Mouse (Mus musculus): Measurements from ENCODE around the gene Lrfn2. TPM values are rescaled to one million over a fixed set of nuclear protein-coding genes. Genes with fewer than 3 reads are reported as not detected.

The Lrfn2 gene
- polyA plus RNA-seq, 1 experiment from 2014 or later: 13.2 TPM

- H3K4me3 ChIP-seq (ENCODE audit: low read length): peak overlapping the region; percentile 58
- no peaks in the 10 kb centered on the region for H3K9me3 ChIP-seq (ENCODE audit: control insufficient read depth, low read length)
- no peaks in the 10 kb centered on the region for H3K36me3 ChIP-seq (ENCODE audit: control insufficient read depth, insufficient read depth, low read length)
- H3K4me2 ChIP-seq (ENCODE audit: low read length): peak overlapping the region; percentile 70
- H3K27me3 ChIP-seq (replicated peaks; ENCODE audit: control insufficient read depth, insufficient read depth, low read length): no peaks in the 10 kb centered on the region
- 51% methylated on average over 10 of the region's 10 CpGs for WGBS
- ATAC-seq: no peak
- peaks cover 10% of the 10 kb centered on the region for H3K4me1 ChIP-seq (ENCODE audit: control insufficient read depth, insufficient read depth, low read depth, low read length)
- H3K27ac ChIP-seq (ENCODE audit: low read depth, low read length): no peak overlapping the region
- no peak overlapping the region for H3K9ac ChIP-seq (ENCODE audit: low read depth, low read length)
Observed at GRCm38 (mm10) chr17:48930994-48931393, 1.2 kb upstream of the Lrfn2 start.

GRCm38 (mm10) chr17:48932406-48932906 is 277 bp downstream of the Lrfn2 start:
- peak overlapping the region; percentile 80 for H3K9ac ChIP-seq (ENCODE audit: low read depth, low read length)
- peak overlapping the region; percentile 70 for H3K4me2 ChIP-seq (ENCODE audit: low read length)
- ATAC-seq: 0 out of 2 replicates have a peak, but pooled peaks have one; percentile 21
- peaks cover 10% of the 10 kb centered on the region for H3K4me1 ChIP-seq (ENCODE audit: control insufficient read depth, insufficient read depth, low read depth, low read length)
- no peaks in the 10 kb centered on the region for H3K27me3 ChIP-seq (replicated peaks; ENCODE audit: control insufficient read depth, insufficient read depth, low read length)
- H3K9me3 ChIP-seq (ENCODE audit: control insufficient read depth, low read length): no peaks in the 10 kb centered on the region
- no peaks in the 10 kb centered on the region for H3K36me3 ChIP-seq (ENCODE audit: control insufficient read depth, insufficient read depth, low read length)
- peak overlapping the region; percentile 86 for H3K27ac ChIP-seq (ENCODE audit: low read depth, low read length)
- H3K4me3 ChIP-seq (ENCODE audit: low read length): peak overlapping the region; percentile 58
- WGBS: under 1% methylated on average over 26 of the region's 26 CpGs

GRCm38 (mm10) chr17:48932916-48933315 is 737 bp downstream of the Lrfn2 start:
- H3K4me1 ChIP-seq (ENCODE audit: control insufficient read depth, insufficient read depth, low read depth, low read length): peaks cover 10% of the 10 kb centered on the region
- H3K36me3 ChIP-seq (ENCODE audit: control insufficient read depth, insufficient read depth, low read length): no peaks in the 10 kb centered on the region
- H3K4me3 ChIP-seq (ENCODE audit: low read length): peak overlapping the region; percentile 58
- H3K9ac ChIP-seq (ENCODE audit: low read depth, low read length): peak overlapping the region; percentile 80
- peak overlapping the region; percentile 86 for H3K27ac ChIP-seq (ENCODE audit: low read depth, low read length)
- 5% methylated on average over 9 of the region's 9 CpGs for WGBS
- no peaks in the 10 kb centered on the region for H3K9me3 ChIP-seq (ENCODE audit: control insufficient read depth, low read length)
- ATAC-seq: peak; percentile 16; the same call in 1 of the 2 replicates
- no peaks in the 10 kb centered on the region for H3K27me3 ChIP-seq (replicated peaks; ENCODE audit: control insufficient read depth, insufficient read depth, low read length)
- peak overlapping the region; percentile 70 for H3K4me2 ChIP-seq (ENCODE audit: low read length)

GRCm38 (mm10) chr17:48935201-48935600 is 3.0 kb downstream of the Lrfn2 start:
- Histone ChIP-seq H3K27ac (ENCODE audit: low read depth, low read length) (no peak overlapping the region), H3K9ac (ENCODE audit: low read depth, low read length) (no peak overlapping the region), H3K4me3 (ENCODE audit: low read length) (peak overlapping the region; percentile 58), H3K36me3 (ENCODE audit: control insufficient read depth, insufficient read depth, low read length) (no peaks in the 10 kb centered on the region), H3K27me3 (replicated peaks; ENCODE audit: control insufficient read depth, insufficient read depth, low read length) (no peaks in the 10 kb centered on the region), H3K9me3 (ENCODE audit: control insufficient read depth, low read length) (no peaks in the 10 kb centered on the region), H3K4me2 (ENCODE audit: low read length) (peak overlapping the region; percentile 70), H3K4me1 (ENCODE audit: control insufficient read depth, insufficient read depth, low read depth, low read length) (peaks cover 10% of the 10 kb centered on the region)
- no peak for ATAC-seq
- 81% methylated on average over 8 of the region's 8 CpGs for WGBS

GRCm38 (mm10) chr17:48936445-48937141 is 4.4 kb downstream of the Lrfn2 start:
- no peak overlapping the region for H3K4me2 ChIP-seq (ENCODE audit: low read length)
- WGBS: 55% methylated on average over 5 of the region's 5 CpGs
- H3K27ac ChIP-seq (ENCODE audit: low read depth, low read length): no peak overlapping the region
- H3K4me1 ChIP-seq (ENCODE audit: control insufficient read depth, insufficient read depth, low read depth, low read length): peaks cover 10% of the 10 kb centered on the region
- H3K27me3 ChIP-seq (replicated peaks; ENCODE audit: control insufficient read depth, insufficient read depth, low read length): no peaks in the 10 kb centered on the region
- no peak overlapping the region for H3K4me3 ChIP-seq (ENCODE audit: low read length)
- no peaks in the 10 kb centered on the region for H3K36me3 ChIP-seq (ENCODE audit: control insufficient read depth, insufficient read depth, low read length)
- H3K9me3 ChIP-seq (ENCODE audit: control insufficient read depth, low read length): no peaks in the 10 kb centered on the region
- no peak overlapping the region for H3K9ac ChIP-seq (ENCODE audit: low read depth, low read length)
- no peak for ATAC-seq

- no peak for ATAC-seq
- no peaks in the 10 kb centered on the region for H3K9me3 ChIP-seq (ENCODE audit: control insufficient read depth, low read length)
- no peak overlapping the region for H3K27ac ChIP-seq (ENCODE audit: low read depth, low read length)
- peaks cover 9% of the 10 kb centered on the region for H3K4me1 ChIP-seq (ENCODE audit: control insufficient read depth, insufficient read depth, low read depth, low read length)
- no peaks in the 10 kb centered on the region for H3K36me3 ChIP-seq (ENCODE audit: control insufficient read depth, insufficient read depth, low read length)
- no peak overlapping the region for H3K9ac ChIP-seq (ENCODE audit: low read depth, low read length)
- H3K4me3 ChIP-seq (ENCODE audit: low read length): no peak overlapping the region
- WGBS: 83% methylated on average over 7 of the region's 7 CpGs
- no peak overlapping the region for H3K4me2 ChIP-seq (ENCODE audit: low read length)
- no peaks in the 10 kb centered on the region for H3K27me3 ChIP-seq (replicated peaks; ENCODE audit: control insufficient read depth, insufficient read depth, low read length)
Observed at GRCm38 (mm10) chr17:48938711-48939220, 6.6 kb downstream of the Lrfn2 start.

GRCm38 (mm10) chr17:48946315-48946714 is 14.1 kb downstream of the Lrfn2 start:
- WGBS: 54% methylated on average over 9 of the region's 9 CpGs
- peaks cover 2% of the 10 kb centered on the region; the same call in 1 of the 2 replicates for H3K4me1 ChIP-seq (ENCODE audit: control insufficient read depth, insufficient read depth, low read depth, low read length)
- H3K27me3 ChIP-seq (replicated peaks; ENCODE audit: control insufficient read depth, insufficient read depth, low read length): no peaks in the 10 kb centered on the region
- no peak overlapping the region for H3K27ac ChIP-seq (ENCODE audit: low read depth, low read length)
- ATAC-seq: peak; percentile 65; the same call in 1 of the 2 replicates
- H3K4me3 ChIP-seq (ENCODE audit: low read length): no peak overlapping the region
- no peaks in the 10 kb centered on the region for H3K9me3 ChIP-seq (ENCODE audit: control insufficient read depth, low read length)
- H3K36me3 ChIP-seq (ENCODE audit: control insufficient read depth, insufficient read depth, low read length): no peaks in the 10 kb centered on the region
- H3K4me2 ChIP-seq (ENCODE audit: low read length): no peak overlapping the region
- no peak overlapping the region for H3K9ac ChIP-seq (ENCODE audit: low read depth, low read length)

GRCm38 (mm10) chr17:48946765-48947164 is 14.6 kb downstream of the Lrfn2 start:
- 46% methylated on average over 3 of the region's 3 CpGs for WGBS
- Histone ChIP-seq H3K27me3 (replicated peaks; ENCODE audit: control insufficient read depth, insufficient read depth, low read length) (no peaks in the 10 kb centered on the region), H3K4me3 (ENCODE audit: low read length) (no peak overlapping the region), H3K9ac (ENCODE audit: low read depth, low read length) (no peak overlapping the region), H3K4me1 (ENCODE audit: control insufficient read depth, insufficient read depth, low read depth, low read length) (peaks cover 2% of the 10 kb centered on the region; the same call in 1 of the 2 replicates), H3K9me3 (ENCODE audit: control insufficient read depth, low read length) (no peaks in the 10 kb centered on the region), H3K4me2 (ENCODE audit: low read length) (no peak overlapping the region), H3K27ac (ENCODE audit: low read depth, low read length) (no peak overlapping the region), H3K36me3 (ENCODE audit: control insufficient read depth, insufficient read depth, low read length) (no peaks in the 10 kb centered on the region)
- ATAC-seq: peak; percentile 38; the same call in 1 of the 2 replicates

- no peak for ATAC-seq
- no peak overlapping the region for H3K4me3 ChIP-seq (ENCODE audit: low read length)
Observed at GRCm38 (mm10) chr17:48951250-48951649, 19.1 kb downstream of the Lrfn2 start.

More at GRCm38 (mm10) chr17:48951250-48951649, 19.1 kb downstream of the Lrfn2 start:
- no peaks in the 10 kb centered on the region for H3K27me3 ChIP-seq (replicated peaks; ENCODE audit: control insufficient read depth, insufficient read depth, low read length)
- peaks cover 2% of the 10 kb centered on the region; the same call in 1 of the 2 replicates for H3K4me1 ChIP-seq (ENCODE audit: control insufficient read depth, insufficient read depth, low read depth, low read length)
- H3K9ac ChIP-seq (ENCODE audit: low read depth, low read length): no peak overlapping the region
- no peaks in the 10 kb centered on the region for H3K9me3 ChIP-seq (ENCODE audit: control insufficient read depth, low read length)
- no peaks in the 10 kb centered on the region for H3K36me3 ChIP-seq (ENCODE audit: control insufficient read depth, insufficient read depth, low read length)
- WGBS: 92% methylated on average over 1 of the region's 1 CpGs
- no peak overlapping the region for H3K27ac ChIP-seq (ENCODE audit: low read depth, low read length)
- no peak overlapping the region for H3K4me2 ChIP-seq (ENCODE audit: low read length)

Measured in hindbrain, embryonic 16.5 days (tissue).